ENCODE assay signal across 8 mouse cellular contexts in genomic region chr5:88764987-88765481, GRCm38 (mm10). TPM values are rescaled to one million over a fixed set of nuclear protein-coding genes. Genes with fewer than 3 reads are reported as not detected.
DNase-seq lines count a peak whose midpoint lies in the region; ATAC-seq and TF ChIP-seq lines count a peak whose summit lies in the region.

Gene Dck, plus strand, starts transcription at chr5:88764996.

- H3K4me1 ChIP-seq in forebrain, embryonic 11.5 days (replicated peaks; ENCODE audit: control insufficient read depth, insufficient read depth, low read length), result 0 out of 2 replicates have a peak, but pooled peaks cover 4% of the 10 kb centered on the region
- peaks cover 23% of the 10 kb centered on the region for H3K4me1 ChIP-seq in liver, postnatal 0 days (ENCODE audit: insufficient read depth)
- peaks cover 31% of the 10 kb centered on the region for H3K4me1 ChIP-seq in neural tube, embryonic 13.5 days (replicated peaks)

- H3K9ac ChIP-seq in forebrain, embryonic 11.5 days (ENCODE audit: low read length), result peak within 1 kb of the TSS; percentile 93
- H3K9ac ChIP-seq in liver, postnatal 0 days (replicated peaks), result peak within 1 kb of the TSS; percentile 90
- peak within 1 kb of the TSS; percentile 87 for H3K9ac ChIP-seq in neural tube, embryonic 13.5 days

- WGBS in forebrain, embryonic 11.5 days, result under 1% methylated on average over 51 of the region's 51 CpGs
- under 1% methylated on average over 49 of the region's 51 CpGs for WGBS in liver, postnatal 0 days (ENCODE audit: insufficient replicate concordance)
- 1% methylated on average over 51 of the region's 51 CpGs for WGBS in neural tube, embryonic 13.5 days

- H3K36me3 ChIP-seq in forebrain, embryonic 11.5 days (ENCODE audit: control insufficient read depth, insufficient read depth, low read length), result peaks cover 2% of the 10 kb centered on the region; the same call in 1 of the 2 replicates
- peaks cover 11% of the 10 kb centered on the region for H3K36me3 ChIP-seq in liver, postnatal 0 days (replicated peaks; ENCODE audit: insufficient read depth, low read length)
- peaks cover 5% of the 10 kb centered on the region for H3K36me3 ChIP-seq in neural tube, embryonic 13.5 days

- H3K27ac ChIP-seq in forebrain, embryonic 11.5 days (ENCODE audit: low read depth, low read length), result peak within 1 kb of the TSS; percentile 90
- peak within 1 kb of the TSS; percentile 91 for H3K27ac ChIP-seq in liver, postnatal 0 days (ENCODE audit: low read depth)
- H3K27ac ChIP-seq in neural tube, embryonic 13.5 days (replicated peaks), result peak within 1 kb of the TSS; percentile 94

- no peak for TF ChIP-seq CTCF in brain, embryonic 14.5 days (IDR thresholded peaks at IDR 0.05; ENCODE audit: borderline replicate concordance, extremely low read depth, insufficient read depth, insufficient read length)
- TF ChIP-seq CTCF in liver, postnatal 0 days (IDR thresholded peaks at IDR 0.05; ENCODE audit: low read depth), result 0 out of 2 replicates have a peak, but pooled peaks have one; percentile 1

- peak; percentile 96 to 97 for DNase-seq in CD8-positive naive resting alpha-beta T cell, adult 2 months (ENCODE audit: low read depth in 2 of 2, low spot score in 2 of 2)
- DNase-seq in brain, embryonic 14.5 days (ENCODE audit: low read depth), result peak; percentile 99
- DNase-seq in forebrain, embryonic 11.5 days (ENCODE audit: low spot score), result peak; percentile 100
- DNase-seq in heart, postnatal 10 days, result peak; percentile 99
- DNase-seq in layer of hippocampus, adult 11-12 months (ENCODE audit: low spot score), result peak; percentile 97
- DNase-seq in liver, postnatal 0 days, result peak; percentile 100
- DNase-seq in telencephalon, adult 2 months (ENCODE audit: low read depth, low spot score), result peak; percentile 91

- H3K4me2 ChIP-seq in forebrain, embryonic 11.5 days (ENCODE audit: low read depth, low read length, severe bottlenecking), result peak within 1 kb of the TSS; percentile 53
- H3K4me2 ChIP-seq in liver, postnatal 0 days (ENCODE audit: low read depth, low read length), result peak within 1 kb of the TSS; percentile 79
- peak within 1 kb of the TSS; percentile 59 for H3K4me2 ChIP-seq in neural tube, embryonic 13.5 days

- peak; percentile 72 for TF ChIP-seq POLR2A in brain, embryonic 14.5 days (IDR thresholded peaks at IDR 0.05; ENCODE audit: borderline replicate concordance, extremely low read depth, insufficient read depth, insufficient read length, poor library complexity, severe bottlenecking)

- H3K27me3 ChIP-seq in forebrain, embryonic 11.5 days (ENCODE audit: control insufficient read depth, insufficient read depth, low read length), result no peaks in the 10 kb centered on the region
- no peaks in the 10 kb centered on the region for H3K27me3 ChIP-seq in liver, postnatal 0 days (ENCODE audit: insufficient read depth, low read length)
- no peaks in the 10 kb centered on the region for H3K27me3 ChIP-seq in neural tube, embryonic 13.5 days

- peak; percentile 100 for ATAC-seq in forebrain, embryonic 11.5 days (replicated peaks; ENCODE audit: low FRiP score)
- ATAC-seq in liver, postnatal 0 days, result peak; percentile 99
- peak; percentile 99 for ATAC-seq in neural tube, embryonic 13.5 days (ENCODE audit: low read depth)

- intact Hi-C loops in heart, postnatal 10 days (cut with DNase I), result loop anchor here (2.0 to 10.0 kb wide), 3 partner anchors 44 to 200 kb away; partner anchors contain the start of genes Mob1b and Rufy3

- no peaks in the 10 kb centered on the region for H3K9me3 ChIP-seq in forebrain, embryonic 11.5 days (ENCODE audit: control insufficient read depth, low read length)
- H3K9me3 ChIP-seq in liver, postnatal 0 days (ENCODE audit: low read length), result no peaks in the 10 kb centered on the region
- no peaks in the 10 kb centered on the region for H3K9me3 ChIP-seq in neural tube, embryonic 13.5 days

- no peak for TF ChIP-seq EP300 in liver, postnatal 0 days (IDR thresholded peaks at IDR 0.05; ENCODE audit: low read depth)

- H3K4me3 ChIP-seq in forebrain, embryonic 11.5 days (ENCODE audit: low read depth, low read length), result peak within 1 kb of the TSS; percentile 65
- peak within 1 kb of the TSS; percentile 89 for H3K4me3 ChIP-seq in liver, postnatal 0 days (ENCODE audit: low read depth, low read length)
- H3K4me3 ChIP-seq in neural tube, embryonic 13.5 days, result peak within 1 kb of the TSS; percentile 82

RNA-seq across cellular contexts. Expression of gene Dck, which starts in this region (rescaled TPM):
- 41.3 and 51.2 TPM in 2 replicates for polyA plus RNA-seq in brain, embryonic 14.5 days (2012; rRNA removed)
- polyA plus RNA-seq in forebrain, embryonic 11.5 days (2014; fragmentation: Nextera tagmentation; extraction: Ambion mirVana), result 151 and 153 TPM in 2 replicates
- 1 to 10 TPM; 7.6 to 7.8 TPM for total RNA-seq in heart, postnatal 10 days (2021)
- polyA plus RNA-seq in liver, postnatal 0 days (2015; fragmentation: Nextera tagmentation; extraction: Ambion mirVana), result 44.7 and 46.8 TPM in 2 replicates
- 60.7 and 72.3 TPM in 2 replicates for polyA plus RNA-seq in neural tube, embryonic 13.5 days (2015; fragmentation: Nextera tagmentation; extraction: Ambion mirVana)

Comparison
In these comparisons a context has a peak if more than half of its experiments do, and no peak if none do; other contexts are left out.
1. Peak in every context shown above with its lines: DNase-seq, ATAC-seq, H3K4me3 ChIP-seq and H3K27ac ChIP-seq.